Mouse (Mus musculus): ENCODE results near the gene Rabgef1.

The Rabgef1 gene

GRCm38 (mm10) chr5:130170666-130171422 is 754 bp upstream of the Rabgef1 start:
- intact Hi-C loops (cut with DNase I): loop anchor here (5.0 kb wide), 1 partner anchor 51 kb away; no protein-coding TSS in a partner anchor

GRCm38 (mm10) chr5:130171956-130172601 is 481 bp downstream of the Rabgef1 start:
- intact Hi-C loops (cut with DNase I): loop anchor here (5.0 kb wide), 1 partner anchor 50 kb away; no protein-coding TSS in a partner anchor

- intact Hi-C loops (cut with DNase I): loop anchor here (5.0 kb wide), 1 partner anchor 49 kb away; no protein-coding TSS in a partner anchor
These were observed 1.4 kb downstream of the Rabgef1 start for GRCm38 (mm10) chr5:130173012-130173411.

GRCm38 (mm10) chr5:130177871-130178270 is 6.3 kb downstream of the Rabgef1 start:
- intact Hi-C loops (cut with DNase I): no loop called here

GRCm38 (mm10) chr5:130180362-130180761 is 8.8 kb downstream of the Rabgef1 start:
- intact Hi-C loops (cut with DNase I): no loop called here

GRCm38 (mm10) chr5:130181740-130182540 is 10.3 kb downstream of the Rabgef1 start:
- intact Hi-C loops (cut with DNase I): no loop called here

GRCm38 (mm10) chr5:130182541-130182821 is 10.9 kb downstream of the Rabgef1 start:
- intact Hi-C loops (cut with DNase I): no loop called here

- intact Hi-C loops (cut with DNase I): no loop called here
These were observed 12.7 kb downstream of the Rabgef1 start for GRCm38 (mm10) chr5:130184193-130184856.

GRCm38 (mm10) chr5:130185312-130185711 is 13.7 kb downstream of the Rabgef1 start:
- intact Hi-C loops (cut with DNase I): no loop called here

- intact Hi-C loops (cut with DNase I): no loop called here
These were observed 15.8 kb downstream of the Rabgef1 start for GRCm38 (mm10) chr5:130187383-130187782.

GRCm38 (mm10) chr5:130190909-130191308 is 19.3 kb downstream of the Rabgef1 start:
- intact Hi-C loops (cut with DNase I): no loop called here

GRCm38 (mm10) chr5:130191865-130192264 is 20.3 kb downstream of the Rabgef1 start:
- intact Hi-C loops (cut with DNase I): no loop called here

GRCm38 (mm10) chr5:130192356-130192944 is 20.9 kb downstream of the Rabgef1 start:
- intact Hi-C loops (cut with DNase I): no loop called here

GRCm38 (mm10) chr5:130193760-130194159 is 22.2 kb downstream of the Rabgef1 start:
- intact Hi-C loops (cut with DNase I): no loop called here

GRCm38 (mm10) chr5:130196307-130196706 is 24.7 kb downstream of the Rabgef1 start:
- intact Hi-C loops (cut with DNase I): no loop called here

GRCm38 (mm10) chr5:130197454-130197853 is 25.9 kb downstream of the Rabgef1 start:
- intact Hi-C loops (cut with DNase I): no loop called here

- intact Hi-C loops (cut with DNase I): no loop called here
These were observed 26.4 kb downstream of the Rabgef1 start for GRCm38 (mm10) chr5:130197981-130198380.

GRCm38 (mm10) chr5:130200233-130201029 is 28.8 kb downstream of the Rabgef1 start:
- intact Hi-C loops (cut with DNase I): no loop called here

- intact Hi-C loops (cut with DNase I): no loop called here
These were observed 32.4 kb downstream of the Rabgef1 start for GRCm38 (mm10) chr5:130203948-130204347.

- intact Hi-C loops (cut with DNase I): no loop called here
These were observed 33.0 kb downstream of the Rabgef1 start for GRCm38 (mm10) chr5:130204560-130204959.
